Mouse (Mus musculus) erythroblast, embryonic 14.5 days (primary cell): ENCODE results near the gene Cbfa2t2. TPM values are rescaled to one million over a fixed set of nuclear protein-coding genes. Genes with fewer than 3 reads are reported as not detected.

ENCODE experiments used
- H3K27me3 ChIP-seq: 2 replicates; pipeline ENCODE4 v1.6.1; 2012; ENCODE audit warnings: inconsistent platforms; ENCODE audit not compliant: control insufficient read depth
- H3K36me3 ChIP-seq: 2 replicates; pipeline ENCODE4 v1.6.1; 2012; ENCODE audit warnings: mild to moderate bottlenecking, inconsistent platforms; ENCODE audit not compliant: control insufficient read depth
- H3K4me1 ChIP-seq: 2 replicates; pipeline ENCODE4 v1.6.1; 2012; ENCODE audit warnings: inconsistent platforms; ENCODE audit not compliant: control insufficient read depth
- H3K4me3 ChIP-seq: replicated peaks from 2 replicates; pipeline ENCODE3; 2012; ENCODE audit warnings: moderate library complexity, mild to moderate bottlenecking, inconsistent platforms
- H3K9me3 ChIP-seq: 2 replicates; pipeline ENCODE4 v1.6.1; 2012; ENCODE audit warnings: low read length, inconsistent platforms, mixed read lengths; ENCODE audit not compliant: control insufficient read depth
- GATA1 ChIP-seq: IDR thresholded peaks from 2 replicates; pipeline ENCODE4 v1.6.1; 2012; ENCODE audit warnings: low read length, inconsistent platforms, mixed read lengths
- TAL1 ChIP-seq: IDR thresholded peaks from 3 replicates; pipeline ENCODE4 v1.6.1; 2012; ENCODE audit warnings: low read length, inconsistent platforms, mixed read lengths
- polyA plus RNA-seq: library from polyadenylated mRNA; stranded (reverse); fragments of >175 nt; gene quantifications from 2 replicates; pipeline ENCODE4 v1.2.3, GENCODE M21; 2012

The Cbfa2t2 gene
- 0.19 and 0.24 TPM in 2 replicates for polyA plus RNA-seq

- H3K9me3 ChIP-seq, result no peaks in the 10 kb centered on the region
- H3K36me3 ChIP-seq, result no peaks in the 10 kb centered on the region
- peaks cover 38% of the 10 kb centered on the region for H3K4me1 ChIP-seq
- TF ChIP-seq GATA1 (no peak), TAL1 (no peak)
- no peaks in the 10 kb centered on the region for H3K27me3 ChIP-seq
- H3K4me3 ChIP-seq, result peak within 1 kb of the TSS; percentile 93
Measured at GRCm38 (mm10) chr2:154436458-154437190, at the start of gene Cbfa2t2. TSS of gene Cbfa2t2 (plus strand) at chr2:154436481.

- no peak overlapping the region for H3K4me3 ChIP-seq
- no peaks in the 10 kb centered on the region for H3K4me1 ChIP-seq
- no peaks in the 10 kb centered on the region for H3K36me3 ChIP-seq
- H3K27me3 ChIP-seq, result no peaks in the 10 kb centered on the region
- no peak for TF ChIP-seq GATA1
- no peak for TF ChIP-seq TAL1
- H3K9me3 ChIP-seq, result no peaks in the 10 kb centered on the region
Measured at GRCm38 (mm10) chr2:154390180-154390964, 45.9 kb upstream of the Cbfa2t2 start.

- no peaks in the 10 kb centered on the region for H3K36me3 ChIP-seq
- H3K4me3 ChIP-seq, result no peak overlapping the region
- no peaks in the 10 kb centered on the region for H3K4me1 ChIP-seq
- H3K27me3 ChIP-seq, result no peaks in the 10 kb centered on the region
- TF ChIP-seq TAL1, result no peak
- TF ChIP-seq GATA1, result no peak
- H3K9me3 ChIP-seq, result no peaks in the 10 kb centered on the region
Measured at GRCm38 (mm10) chr2:154394602-154395001, 41.7 kb upstream of the Cbfa2t2 start.

GRCm38 (mm10) chr2:154396529-154396928 lies 39.8 kb upstream of the Cbfa2t2 start:
- H3K9me3 ChIP-seq, result no peaks in the 10 kb centered on the region
- no peaks in the 10 kb centered on the region for H3K27me3 ChIP-seq
- H3K4me3 ChIP-seq, result no peak overlapping the region
- no peaks in the 10 kb centered on the region for H3K4me1 ChIP-seq
- TF ChIP-seq GATA1, result no peak
- TF ChIP-seq TAL1, result no peak
- H3K36me3 ChIP-seq, result no peaks in the 10 kb centered on the region

GRCm38 (mm10) chr2:154398267-154398666 lies 38.0 kb upstream of the Cbfa2t2 start:
- Histone ChIP-seq H3K9me3 (no peaks in the 10 kb centered on the region), H3K36me3 (no peaks in the 10 kb centered on the region), H3K4me3 (no peak overlapping the region), H3K27me3 (no peaks in the 10 kb centered on the region), H3K4me1 (no peaks in the 10 kb centered on the region)
- TF ChIP-seq GATA1 (no peak), TAL1 (no peak)

GRCm38 (mm10) chr2:154399325-154399724 lies 37.0 kb upstream of the Cbfa2t2 start:
- H3K9me3 ChIP-seq, result no peaks in the 10 kb centered on the region
- no peaks in the 10 kb centered on the region for H3K36me3 ChIP-seq
- H3K4me3 ChIP-seq, result no peak overlapping the region
- no peaks in the 10 kb centered on the region; the same call in 1 of the 2 replicates for H3K27me3 ChIP-seq
- TF ChIP-seq TAL1 (no peak), GATA1 (no peak)
- H3K4me1 ChIP-seq, result no peaks in the 10 kb centered on the region

GRCm38 (mm10) chr2:154401976-154402375 lies 34.3 kb upstream of the Cbfa2t2 start:
- H3K4me3 ChIP-seq, result no peak overlapping the region
- TF ChIP-seq TAL1 (no peak), GATA1 (no peak)
- H3K4me1 ChIP-seq, result no peaks in the 10 kb centered on the region
- no peaks in the 10 kb centered on the region for H3K9me3 ChIP-seq
- H3K36me3 ChIP-seq, result no peaks in the 10 kb centered on the region
- peaks cover 15% of the 10 kb centered on the region for H3K27me3 ChIP-seq

GRCm38 (mm10) chr2:154402811-154403210 lies 33.5 kb upstream of the Cbfa2t2 start:
- no peak overlapping the region for H3K4me3 ChIP-seq
- H3K27me3 ChIP-seq, result peaks cover 24% of the 10 kb centered on the region
- H3K4me1 ChIP-seq, result peaks cover 7% of the 10 kb centered on the region
- no peak for TF ChIP-seq GATA1
- no peak for TF ChIP-seq TAL1
- H3K36me3 ChIP-seq, result no peaks in the 10 kb centered on the region
- H3K9me3 ChIP-seq, result no peaks in the 10 kb centered on the region

GRCm38 (mm10) chr2:154405447-154405994 lies 30.8 kb upstream of the Cbfa2t2 start:
- TF ChIP-seq TAL1 (no peak), GATA1 (no peak)
- Histone ChIP-seq H3K27me3 (peaks cover 47% of the 10 kb centered on the region), H3K4me1 (peaks cover 14% of the 10 kb centered on the region), H3K9me3 (no peaks in the 10 kb centered on the region), H3K36me3 (no peaks in the 10 kb centered on the region), H3K4me3 (no peak overlapping the region)
